Mouse (Mus musculus): ENCODE measurements around the gene Aoc3.
"Not testable (repeated sequence)": the region's sequence is repeated elsewhere in the genome, so short reads cannot be mapped to it uniquely, and the experiment has no call there.

The Aoc3 gene

GRCm38 (mm10) chr11:101328941-101329635 lies 1.3 kb upstream of the Aoc3 start:
- DNase-seq (ENCODE audit: low spot score in 2 of 2) = no peak

GRCm38 (mm10) chr11:101330961-101331360 lies 556 bp downstream of the Aoc3 start:
- DNase-seq (ENCODE audit: low spot score in 2 of 2) = not testable (repeated sequence)

GRCm38 (mm10) chr11:101332537-101332936 lies 2.1 kb downstream of the Aoc3 start:
- no peak for DNase-seq (ENCODE audit: low spot score in 2 of 2)

- DNase-seq (ENCODE audit: low spot score in 2 of 2) = no peak
Observed at GRCm38 (mm10) chr11:101334023-101334422, 3.6 kb downstream of the Aoc3 start.

GRCm38 (mm10) chr11:101334516-101334915 lies 4.1 kb downstream of the Aoc3 start:
- no peak for DNase-seq (ENCODE audit: low spot score in 2 of 2)

GRCm38 (mm10) chr11:101335685-101336084 lies 5.3 kb downstream of the Aoc3 start:
- DNase-seq (ENCODE audit: low spot score in 2 of 2) = no peak

- no peak for DNase-seq (ENCODE audit: low spot score in 2 of 2)
Observed at GRCm38 (mm10) chr11:101338123-101338760, 7.8 kb downstream of the Aoc3 start.

- DNase-seq (ENCODE audit: low spot score in 2 of 2) = no peak
Observed at GRCm38 (mm10) chr11:101347083-101347775, 16.8 kb downstream of the Aoc3 start.

- DNase-seq (ENCODE audit: low spot score in 2 of 2) = no peak
Observed at GRCm38 (mm10) chr11:101348774-101349173, 18.4 kb downstream of the Aoc3 start.

- DNase-seq (ENCODE audit: low spot score in 2 of 2) = no peak
Observed at GRCm38 (mm10) chr11:101349216-101349615, 18.8 kb downstream of the Aoc3 start.

- no peak for DNase-seq (ENCODE audit: low spot score in 2 of 2)
Observed at GRCm38 (mm10) chr11:101351100-101351720, 20.8 kb downstream of the Aoc3 start.

- DNase-seq (ENCODE audit: low spot score in 2 of 2) = no peak
Observed at GRCm38 (mm10) chr11:101351721-101352111, 21.3 kb downstream of the Aoc3 start.

- DNase-seq (ENCODE audit: low spot score in 2 of 2) = no peak
Observed at GRCm38 (mm10) chr11:101353436-101353835, 23.0 kb downstream of the Aoc3 start.

- DNase-seq (ENCODE audit: low spot score in 2 of 2) = no peak
Observed at GRCm38 (mm10) chr11:101354438-101355010, 24.1 kb downstream of the Aoc3 start.

GRCm38 (mm10) chr11:101355916-101356315 lies 25.5 kb downstream of the Aoc3 start:
- no peak for DNase-seq (ENCODE audit: low spot score in 2 of 2)

- no peak for DNase-seq (ENCODE audit: low spot score in 2 of 2)
Observed at GRCm38 (mm10) chr11:101357505-101358182, 27.2 kb downstream of the Aoc3 start.

- no peak for DNase-seq (ENCODE audit: low spot score in 2 of 2)
Observed at GRCm38 (mm10) chr11:101359776-101360175, 29.4 kb downstream of the Aoc3 start.

- DNase-seq (ENCODE audit: low spot score in 2 of 2) = no peak
Observed at GRCm38 (mm10) chr11:101360651-101361113, 30.3 kb downstream of the Aoc3 start.

GRCm38 (mm10) chr11:101364531-101364931 lies 34.1 kb downstream of the Aoc3 start:
- DNase-seq (ENCODE audit: low spot score in 2 of 2) = no peak

- no peak for DNase-seq (ENCODE audit: low spot score in 2 of 2)
Observed at GRCm38 (mm10) chr11:101367326-101367935, 37.0 kb downstream of the Aoc3 start, which contains the start of gene G6pc. Gene G6pc (plus strand): TSS chr11:101367561.

GRCm38 (mm10) chr11:101370141-101370540 lies 39.7 kb downstream of the Aoc3 start:
- DNase-seq (ENCODE audit: low spot score in 2 of 2) = no peak
